Mouse (Mus musculus) heart, postnatal 0 days (tissue): ENCODE results near the gene Tnfsf4. TPM values are rescaled to one million over a fixed set of nuclear protein-coding genes. Genes with fewer than 3 reads are reported as not detected.

Experiments
- ATAC-seq: fragments of 200-750 bp; cut with Nextera tagmentation; 2 replicates; pipeline ENCODE4 v1.8.0; 2017; ENCODE audit warnings: low read depth, moderate number of reproducible peaks, moderate library complexity; ENCODE audit not compliant: insufficient read depth
- DNase-seq: peaks from one replicate; pipeline ENCODE4 v3.0.0-alpha.2; 2016; ENCODE audit warnings: low spot score
- H3K27ac ChIP-seq: fragments of 300-500 bp; sonication (generic); 2 replicates; pipeline ENCODE4 v1.5.1; 2014; ENCODE audit warnings: low read depth, mild to moderate bottlenecking
- H3K27me3 ChIP-seq: fragments of 300-500 bp; sonication (generic); 2 replicates; pipeline ENCODE4 v1.6.1; 2014; ENCODE audit warnings: low read length, mixed read lengths; ENCODE audit not compliant: control insufficient read depth, insufficient read depth
- H3K36me3 ChIP-seq: fragments of 300-500 bp; sonication (generic); replicated peaks from 2 replicates; pipeline ENCODE4 v1.6.1; 2014; ENCODE audit warnings: low read length, mixed read lengths; ENCODE audit not compliant: control insufficient read depth, insufficient read depth
- H3K4me1 ChIP-seq: fragments of 300-500 bp; sonication (generic); 2 replicates; pipeline ENCODE4 v1.6.1; 2014; ENCODE audit warnings: antibody characterized with exemption; ENCODE audit not compliant: control insufficient read depth, insufficient read depth
- H3K4me2 ChIP-seq: fragments of 300-500 bp; sonication (generic); 2 replicates; pipeline ENCODE4 v1.6.1; 2014; ENCODE audit warnings: low read depth, mild to moderate bottlenecking, low read length, moderate library complexity
- H3K4me3 ChIP-seq: fragments of 300-500 bp; sonication (generic); 2 replicates; pipeline ENCODE4 v1.5.1; 2014; ENCODE audit warnings: low read depth, low read length
- H3K9ac ChIP-seq: fragments of 300-500 bp; sonication (generic); replicated peaks from 2 replicates; pipeline ENCODE4 v1.6.1; 2014; ENCODE audit warnings: low read depth, low read length, mixed read lengths
- H3K9me3 ChIP-seq: fragments of 300-500 bp; sonication (generic); replicated peaks from 2 replicates; pipeline ENCODE4 v1.6.1; 2016; ENCODE audit warnings: low read length; ENCODE audit not compliant: control insufficient read depth
- CTCF ChIP-seq: IDR thresholded peaks from 2 replicates; pipeline ENCODE4 v1.5.1; 2016; ENCODE audit warnings: antibody characterized with exemption, control low read depth, low read depth
- EP300 ChIP-seq: IDR thresholded peaks from 2 replicates; pipeline ENCODE4 v1.6.1; 2016; ENCODE audit warnings: antibody characterized with exemption, low read depth
- WGBS: fragments of 180-500 bp; shearing (Covaris S2); extraction: QIAGEN DNeasy Blood & Tissue Kit; methylation state at CpG from one replicate; pipeline ENCODE4 v1.1.7; 2014; 5-methylcytosine and 5-hydroxymethylcytosine counted together
- polyA plus RNA-seq: library from polyadenylated mRNA; unstranded; fragments of >200 nt; fragmentation: Nextera tagmentation; extraction: Ambion mirVana; gene quantifications from 2 replicates; pipeline ENCODE4 v1.2.1, GENCODE M21; 2015
- total RNA-seq: library from RNA; depleted of rRNA; stranded (reverse); fragments of >200 nt; gene quantifications from 2 replicates; pipeline ENCODE4 v1.2.3, GENCODE M21; 2014; ENCODE audit warnings: low replicate concordance; rRNA removed

The Tnfsf4 gene
- total and polyA plus RNA-seq, 2 experiments from 2014 or later, result 0.05 TPM; not detected in 1

GRCm38 (mm10) chr1:161463388-161464085 is 68.3 kb downstream of the Tnfsf4 start:
- H3K27ac ChIP-seq, result no peak overlapping the region
- no peaks in the 10 kb centered on the region for H3K4me1 ChIP-seq
- H3K4me2 ChIP-seq, result no peak overlapping the region
- H3K4me3 ChIP-seq, result no peak overlapping the region
- no peaks in the 10 kb centered on the region for H3K36me3 ChIP-seq
- H3K27me3 ChIP-seq, result no peaks in the 10 kb centered on the region
- no peak for TF ChIP-seq EP300
- no peak for TF ChIP-seq CTCF
- 45% methylated on average over 2 of the region's 2 CpGs for WGBS
- H3K9ac ChIP-seq, result no peak overlapping the region
- no peaks in the 10 kb centered on the region for H3K9me3 ChIP-seq
- ATAC-seq (no peak), DNase-seq (no peak)

Other genes starting within 250 kb of the Tnfsf4 start
- not detected in 2 replicates for gene Tex50, start 236.1 kb upstream of the Tnfsf4 start, total RNA-seq
- not detected in 2 replicates for gene Tex50, start 236.1 kb upstream of the Tnfsf4 start, polyA plus RNA-seq
- gene Prdx6, start 144.2 kb upstream of the Tnfsf4 start, total RNA-seq, result 195 and 219 TPM in 2 replicates
- 311 and 322 TPM in 2 replicates for gene Prdx6, start 144.2 kb upstream of the Tnfsf4 start, polyA plus RNA-seq
- not detected in 2 replicates for gene Tnfsf18, start 99.2 kb downstream of the Tnfsf4 start, total RNA-seq
- not detected in 2 replicates for gene Tnfsf18, start 99.2 kb downstream of the Tnfsf4 start, polyA plus RNA-seq